Mouse (Mus musculus): ENCODE results near the gene Impg1. TPM values are rescaled to one million over a fixed set of nuclear protein-coding genes. Genes with fewer than 3 reads are reported as not detected.

Gene Impg1
- polyA plus RNA-seq, 1 experiment from 2014 or later: 0.06 TPM

GRCm38 (mm10) chr9:80306390-80306789 is 158.9 kb downstream of the Impg1 start:
- Histone ChIP-seq H3K4me2 (no peak overlapping the region), H3K9ac (no peak overlapping the region), H3K36me3 (no peaks in the 10 kb centered on the region), H3K27me3 (no peaks in the 10 kb centered on the region), H3K9me3 (no peaks in the 10 kb centered on the region), H3K4me3 (no peak overlapping the region), H3K4me1 (replicated peaks) (no peaks in the 10 kb centered on the region), H3K27ac (replicated peaks) (no peak overlapping the region)
- 89% methylated on average over 4 of the region's 4 CpGs for WGBS
- no peak for ATAC-seq (ENCODE audit: low read depth)

GRCm38 (mm10) chr9:80303518-80303917 is 161.8 kb downstream of the Impg1 start:
- Histone ChIP-seq H3K27me3 (no peaks in the 10 kb centered on the region), H3K9me3 (no peaks in the 10 kb centered on the region), H3K4me2 (no peak overlapping the region), H3K4me3 (no peak overlapping the region), H3K36me3 (no peaks in the 10 kb centered on the region), H3K9ac (no peak overlapping the region), H3K27ac (replicated peaks) (no peak overlapping the region), H3K4me1 (replicated peaks) (no peaks in the 10 kb centered on the region)
- 79% methylated on average over 4 of the region's 4 CpGs for WGBS
- ATAC-seq (ENCODE audit: low read depth): no peak

GRCm38 (mm10) chr9:80299031-80299430 is 166.2 kb downstream of the Impg1 start:
- no peaks in the 10 kb centered on the region for H3K4me1 ChIP-seq (replicated peaks)
- no peak for ATAC-seq (ENCODE audit: low read depth)
- H3K27ac ChIP-seq (replicated peaks): no peak overlapping the region
- H3K4me2 ChIP-seq: no peak overlapping the region
- H3K4me3 ChIP-seq: no peak overlapping the region
- WGBS: 89% methylated on average over 9 of the region's 9 CpGs
- no peak overlapping the region for H3K9ac ChIP-seq
- no peaks in the 10 kb centered on the region for H3K9me3 ChIP-seq
- H3K27me3 ChIP-seq: no peaks in the 10 kb centered on the region
- H3K36me3 ChIP-seq: no peaks in the 10 kb centered on the region

GRCm38 (mm10) chr9:80296086-80296485 is 169.2 kb downstream of the Impg1 start:
- peaks cover 10% of the 10 kb centered on the region for H3K36me3 ChIP-seq
- no peak for ATAC-seq (ENCODE audit: low read depth)
- WGBS: 78% methylated on average over 4 of the region's 4 CpGs
- no peaks in the 10 kb centered on the region for H3K27me3 ChIP-seq
- H3K27ac ChIP-seq (replicated peaks): no peak overlapping the region
- no peaks in the 10 kb centered on the region for H3K4me1 ChIP-seq (replicated peaks)
- no peak overlapping the region for H3K9ac ChIP-seq
- H3K4me2 ChIP-seq: no peak overlapping the region
- no peak overlapping the region for H3K4me3 ChIP-seq
- H3K9me3 ChIP-seq: peaks cover 5% of the 10 kb centered on the region; the same call in 1 of the 2 replicates

GRCm38 (mm10) chr9:80293056-80293584 is 172.2 kb downstream of the Impg1 start:
- Histone ChIP-seq H3K27ac (replicated peaks) (no peak overlapping the region), H3K36me3 (peaks cover 10% of the 10 kb centered on the region), H3K9ac (no peak overlapping the region), H3K4me1 (replicated peaks) (no peaks in the 10 kb centered on the region), H3K4me3 (no peak overlapping the region), H3K9me3 (peaks cover 5% of the 10 kb centered on the region; the same call in 1 of the 2 replicates), H3K27me3 (no peaks in the 10 kb centered on the region), H3K4me2 (no peak overlapping the region)
- 65% methylated on average over 2 of the region's 2 CpGs for WGBS
- ATAC-seq (ENCODE audit: low read depth): 0 out of 2 replicates have a peak, but pooled peaks have one; percentile 32

- H3K4me2 ChIP-seq: no peak overlapping the region
- no peaks in the 10 kb centered on the region for H3K4me1 ChIP-seq (replicated peaks)
- 82% methylated on average over 7 of the region's 7 CpGs for WGBS
- H3K27ac ChIP-seq (replicated peaks): no peak overlapping the region
- peaks cover 11% of the 10 kb centered on the region for H3K36me3 ChIP-seq
- ATAC-seq (ENCODE audit: low read depth): no peak
- H3K9ac ChIP-seq: no peak overlapping the region
- H3K4me3 ChIP-seq: no peak overlapping the region
- no peaks in the 10 kb centered on the region for H3K27me3 ChIP-seq
- H3K9me3 ChIP-seq: no peaks in the 10 kb centered on the region
Observed at GRCm38 (mm10) chr9:80286845-80287244, 178.4 kb downstream of the Impg1 start.

GRCm38 (mm10) chr9:80284539-80285174 is 180.6 kb downstream of the Impg1 start:
- no peak overlapping the region for H3K4me3 ChIP-seq
- no peak overlapping the region for H3K27ac ChIP-seq (replicated peaks)
- no peak overlapping the region for H3K9ac ChIP-seq
- no peaks in the 10 kb centered on the region for H3K9me3 ChIP-seq
- no peak for ATAC-seq (ENCODE audit: low read depth)
- H3K36me3 ChIP-seq: peaks cover 6% of the 10 kb centered on the region
- WGBS: 82% methylated on average over 2 of the region's 2 CpGs
- no peak overlapping the region for H3K4me2 ChIP-seq
- H3K27me3 ChIP-seq: no peaks in the 10 kb centered on the region
- no peaks in the 10 kb centered on the region for H3K4me1 ChIP-seq (replicated peaks)

GRCm38 (mm10) chr9:80282426-80282825 is 182.9 kb downstream of the Impg1 start:
- WGBS: 97% methylated on average over 3 of the region's 3 CpGs
- Histone ChIP-seq H3K4me1 (replicated peaks) (no peaks in the 10 kb centered on the region), H3K36me3 (peaks cover 6% of the 10 kb centered on the region), H3K4me2 (no peak overlapping the region), H3K4me3 (no peak overlapping the region), H3K27me3 (no peaks in the 10 kb centered on the region), H3K9me3 (no peaks in the 10 kb centered on the region), H3K9ac (no peak overlapping the region), H3K27ac (replicated peaks) (no peak overlapping the region)
- no peak for ATAC-seq (ENCODE audit: low read depth)

GRCm38 (mm10) chr9:80280724-80281123 is 184.6 kb downstream of the Impg1 start:
- 100% methylated on average over 1 of the region's 1 CpGs for WGBS
- no peak overlapping the region for H3K9ac ChIP-seq
- H3K27me3 ChIP-seq: no peaks in the 10 kb centered on the region
- H3K36me3 ChIP-seq: peaks cover 6% of the 10 kb centered on the region
- H3K4me1 ChIP-seq (replicated peaks): no peaks in the 10 kb centered on the region
- no peak overlapping the region for H3K4me3 ChIP-seq
- H3K9me3 ChIP-seq: no peaks in the 10 kb centered on the region
- H3K4me2 ChIP-seq: no peak overlapping the region
- no peak overlapping the region for H3K27ac ChIP-seq (replicated peaks)
- ATAC-seq (ENCODE audit: low read depth): no peak

- Histone ChIP-seq H3K9me3 (no peaks in the 10 kb centered on the region), H3K9ac (no peak overlapping the region), H3K4me2 (no peak overlapping the region), H3K4me3 (no peak overlapping the region), H3K27ac (replicated peaks) (no peak overlapping the region), H3K27me3 (no peaks in the 10 kb centered on the region), H3K4me1 (replicated peaks) (no peaks in the 10 kb centered on the region), H3K36me3 (no peaks in the 10 kb centered on the region)
- 76% methylated on average over 6 of the region's 6 CpGs for WGBS
- no peak for ATAC-seq (ENCODE audit: low read depth)
Observed at GRCm38 (mm10) chr9:80277770-80278169, 187.5 kb downstream of the Impg1 start.

GRCm38 (mm10) chr9:80277157-80277556 is 188.1 kb downstream of the Impg1 start:
- WGBS: 62% methylated on average over 2 of the region's 2 CpGs

GRCm38 (mm10) chr9:80275772-80276134 is 189.5 kb downstream of the Impg1 start:
- Histone ChIP-seq H3K27me3 (no peaks in the 10 kb centered on the region), H3K4me3 (no peak overlapping the region), H3K9me3 (no peaks in the 10 kb centered on the region), H3K9ac (no peak overlapping the region), H3K27ac (replicated peaks) (no peak overlapping the region), H3K36me3 (no peaks in the 10 kb centered on the region), H3K4me1 (replicated peaks) (no peaks in the 10 kb centered on the region), H3K4me2 (no peak overlapping the region)
- 80% methylated on average over 1 of the region's 1 CpGs for WGBS
- ATAC-seq (ENCODE audit: low read depth): no peak

More at GRCm38 (mm10) chr9:80277157-80277556, 188.1 kb downstream of the Impg1 start:
- H3K36me3 ChIP-seq: no peaks in the 10 kb centered on the region
- H3K4me1 ChIP-seq (replicated peaks): no peaks in the 10 kb centered on the region
- H3K9ac ChIP-seq: no peak overlapping the region
- no peak overlapping the region for H3K4me2 ChIP-seq
- H3K9me3 ChIP-seq: no peaks in the 10 kb centered on the region
- H3K27ac ChIP-seq (replicated peaks): no peak overlapping the region
- no peak overlapping the region for H3K4me3 ChIP-seq
- ATAC-seq (ENCODE audit: low read depth): no peak
- H3K27me3 ChIP-seq: no peaks in the 10 kb centered on the region
